Mouse (Mus musculus) cerebellum, adult 9-11 months (tissue): Measurements from ENCODE around the gene Gucy2c.

ENCODE experiments used
- DNase-seq: peaks from one replicate; pipeline ENCODE4 v3.0.0; 2022

Gucy2c gene

GRCm38 (mm10) chr6:136781377-136781986, at the start of gene Gucy2c:
Gene Gucy2c, minus strand, starts transcription at chr6:136781765.
- no peak for DNase-seq

GRCm38 (mm10) chr6:136828681-136829080, 47.1 kb upstream of the Gucy2c start:
- DNase-seq: peak; percentile 46

- DNase-seq: peak; percentile 98
Observed at GRCm38 (mm10) chr6:136827881-136828561, 46.5 kb upstream of the Gucy2c start, which contains the start of gene Wbp11. Gene Wbp11, minus strand, starts transcription at chr6:136828233.

DNA sequence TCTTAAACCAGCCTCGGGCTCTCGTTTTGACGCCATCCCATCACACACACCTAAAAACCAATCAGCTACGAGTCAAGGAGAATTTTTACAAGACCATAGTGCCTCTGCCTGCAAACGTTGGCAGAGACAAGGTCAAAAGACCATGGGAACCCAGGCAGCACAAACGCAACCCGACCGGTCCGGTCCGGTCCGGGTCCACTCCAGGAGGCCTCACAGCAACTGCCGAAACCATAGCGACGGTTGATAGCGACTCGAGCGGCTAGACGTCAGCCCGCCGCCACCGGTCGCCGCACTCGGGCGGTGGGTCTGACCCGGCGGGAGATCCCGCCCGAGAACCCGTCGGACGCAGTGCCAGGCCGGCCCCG, 45.9 kb upstream of the Gucy2c start, which contains the start of gene BC049715:
BC049715 (plus strand) TSS at position 111 of the 365 bp plus-strand sequence.
- no peak for DNase-seq

DNA sequence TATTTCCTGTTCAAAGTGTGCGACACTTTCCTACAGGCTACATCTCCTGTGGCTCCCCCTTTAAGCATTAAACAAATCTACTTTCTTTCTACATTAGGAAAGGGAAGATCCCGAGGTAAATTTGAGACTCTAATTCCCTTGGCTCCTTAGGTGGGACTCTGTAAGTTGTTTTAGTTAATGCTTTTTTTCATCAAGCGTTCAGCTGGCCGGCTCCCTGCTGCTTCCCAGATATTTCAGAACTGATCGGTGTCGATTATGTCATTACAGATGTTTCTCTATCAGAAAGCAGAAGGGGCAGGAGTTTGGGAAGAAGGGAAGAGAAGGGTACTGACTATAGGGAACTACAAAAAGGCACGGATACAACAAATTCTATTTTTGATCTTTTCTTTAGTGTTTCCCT, 45.6 kb upstream of the Gucy2c start:
- no peak for DNase-seq

DNA sequence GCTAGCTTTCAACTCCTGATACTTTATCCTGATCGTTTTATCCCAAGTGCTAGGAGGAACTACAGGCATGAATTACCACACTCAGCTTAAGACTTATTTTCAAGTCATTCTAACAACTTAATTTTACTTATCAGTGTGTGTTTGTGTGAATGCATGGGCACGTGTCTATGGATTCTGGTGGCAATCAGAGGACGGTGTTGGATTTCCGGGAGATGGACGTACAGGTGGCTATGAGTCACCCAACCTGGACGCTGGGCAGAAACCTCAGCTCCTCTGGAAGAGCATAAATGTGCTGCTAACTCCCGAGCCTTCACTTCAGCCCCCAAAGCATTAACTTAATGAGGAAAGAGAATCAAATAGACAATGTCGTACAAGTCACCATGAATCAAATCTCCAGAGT, 43.4 kb upstream of the Gucy2c start:
- DNase-seq: no peak

GRCm38 (mm10) chr6:136821086-136821485, 39.5 kb upstream of the Gucy2c start:
- DNase-seq: no peak

DNA sequence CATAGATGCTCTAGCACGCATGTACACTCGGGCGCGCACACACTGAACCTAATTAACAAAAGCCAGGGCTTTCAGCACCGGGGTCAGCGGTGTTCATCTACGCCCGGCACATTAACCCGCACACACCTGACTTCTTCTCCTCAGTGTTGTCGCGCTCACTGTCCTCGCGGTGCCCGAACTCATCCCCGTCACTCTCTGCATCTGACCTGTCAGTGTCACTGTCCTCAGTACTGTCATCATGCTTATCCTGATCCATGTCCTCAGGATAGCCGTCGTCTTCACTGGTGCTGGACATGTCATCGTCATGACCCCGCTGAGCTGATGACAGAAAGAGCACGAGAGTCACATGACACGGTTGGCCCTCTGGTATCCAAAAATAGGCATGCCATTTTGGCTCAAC, 38.8 kb upstream of the Gucy2c start:
- DNase-seq: no peak

DNA sequence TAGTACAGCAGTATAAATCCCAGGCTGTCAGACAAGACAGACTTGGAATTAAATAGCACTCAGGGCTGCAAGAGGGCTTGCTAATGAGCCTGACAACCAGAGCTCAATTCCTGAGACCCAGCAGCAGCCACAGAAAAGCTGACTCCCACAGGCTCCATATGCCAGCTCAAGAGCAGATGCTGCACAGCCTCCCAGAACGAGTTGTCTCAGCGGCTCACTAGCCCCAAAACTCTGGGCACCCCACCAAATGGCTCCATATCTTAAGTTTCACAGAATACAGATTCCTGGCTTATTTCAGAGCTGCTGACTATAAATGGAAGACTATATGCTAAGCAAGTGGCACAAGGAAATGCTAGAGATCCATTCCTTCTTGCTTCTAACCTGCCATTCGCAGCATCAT, 36.0 kb upstream of the Gucy2c start:
- no peak for DNase-seq

DNA sequence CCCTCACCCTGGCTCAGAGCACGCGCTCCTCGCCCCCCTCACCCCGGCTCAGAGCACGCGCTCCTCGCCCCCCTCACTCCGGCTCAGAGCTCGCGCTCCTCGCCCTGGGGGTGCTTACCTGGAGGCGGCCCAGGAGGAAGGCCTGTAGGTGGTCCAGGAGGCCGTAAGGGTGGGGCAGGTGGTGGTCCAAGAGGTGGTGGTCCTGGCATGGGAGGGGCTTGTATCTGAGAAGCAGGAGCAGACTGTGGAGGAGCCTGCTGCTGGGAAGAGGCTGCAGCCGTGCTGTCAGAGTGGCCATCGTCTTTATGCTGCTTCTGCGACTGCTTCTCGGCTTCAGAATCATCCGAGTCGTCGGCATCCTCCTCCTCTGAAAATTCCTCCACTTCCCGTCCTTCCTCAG, 35.3 kb upstream of the Gucy2c start:
- no peak for DNase-seq

GRCm38 (mm10) chr6:136815381-136815780, 33.8 kb upstream of the Gucy2c start:
- DNase-seq: no peak

DNA sequence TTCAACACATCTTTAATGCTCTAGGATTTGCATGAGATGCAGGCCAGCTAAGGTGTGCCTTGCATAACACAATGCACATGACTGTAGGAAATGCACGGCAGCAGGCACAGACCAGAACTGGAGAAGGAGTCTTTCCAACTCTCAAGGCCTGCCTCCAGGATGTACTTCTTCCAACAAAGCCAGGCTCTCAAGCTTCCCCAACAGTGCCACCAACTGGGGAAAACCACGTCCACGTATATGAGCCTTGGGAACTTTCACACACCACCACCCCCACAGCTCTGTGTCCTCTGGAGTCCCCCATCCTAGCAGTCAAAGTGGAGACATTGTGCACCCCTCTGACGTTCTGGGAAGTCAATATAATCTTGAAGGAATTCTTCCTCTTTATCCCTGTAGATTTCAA, 31.6 kb upstream of the Gucy2c start:
- DNase-seq: no peak

DNA sequence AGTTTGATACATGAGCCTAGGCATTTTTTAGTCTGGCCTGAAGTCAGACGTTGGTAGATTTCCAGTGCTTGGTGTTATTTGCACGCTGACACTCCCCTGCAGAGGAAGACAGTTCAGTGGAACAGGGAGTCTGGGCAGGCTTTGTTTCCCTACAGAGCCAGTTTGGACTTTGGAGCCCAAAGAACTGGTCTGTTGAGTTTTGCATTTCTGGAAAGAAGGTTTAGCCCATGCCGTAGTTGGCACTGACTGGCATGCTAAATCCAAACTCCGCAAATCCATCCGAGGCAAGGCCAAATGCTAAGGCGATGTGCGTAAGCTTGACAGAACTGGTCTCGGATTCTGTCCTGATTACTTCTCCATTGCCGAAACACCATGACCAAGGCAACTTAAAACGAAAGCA, 29.6 kb upstream of the Gucy2c start:
- no peak for DNase-seq

DNA sequence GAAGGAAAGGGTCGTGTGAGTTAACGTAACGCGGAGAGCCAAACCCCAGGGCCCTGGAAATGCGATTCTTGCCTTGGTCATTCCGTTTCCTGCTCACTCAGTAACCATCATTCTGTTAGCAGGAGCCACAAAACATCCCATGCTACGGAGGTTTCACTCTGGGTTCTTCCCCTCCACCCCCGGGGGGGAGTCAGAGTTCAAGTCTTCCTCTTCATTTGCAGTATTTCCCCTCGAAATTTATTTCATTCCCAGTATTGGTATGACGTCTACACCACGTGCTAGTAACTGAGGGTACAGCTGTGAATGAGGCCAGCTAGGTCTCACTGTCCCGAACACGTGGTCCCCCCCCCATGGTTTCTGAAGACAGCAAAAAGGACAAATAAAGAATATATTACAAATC, 28.1 kb upstream of the Gucy2c start:
- no peak for DNase-seq

DNA sequence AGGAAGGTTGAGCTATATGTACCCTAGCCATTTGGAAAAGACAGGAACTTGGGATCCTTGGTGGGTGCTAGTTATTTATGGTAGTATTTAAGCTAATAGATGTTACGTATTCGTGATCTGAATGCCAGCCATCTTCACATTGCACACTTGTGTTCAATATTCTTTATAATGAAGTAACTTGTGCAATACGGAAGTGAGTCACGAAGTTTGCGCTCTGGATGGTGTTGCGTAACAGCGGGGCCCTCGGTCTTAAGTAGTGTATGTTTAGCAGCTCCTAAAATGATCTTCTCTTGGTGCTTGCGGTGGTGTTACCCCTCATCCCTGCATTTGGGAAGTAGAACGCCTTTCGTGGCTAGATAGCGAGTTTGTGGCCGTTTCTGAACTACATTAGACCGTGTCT, 27.5 kb upstream of the Gucy2c start:
- no peak for DNase-seq

DNA sequence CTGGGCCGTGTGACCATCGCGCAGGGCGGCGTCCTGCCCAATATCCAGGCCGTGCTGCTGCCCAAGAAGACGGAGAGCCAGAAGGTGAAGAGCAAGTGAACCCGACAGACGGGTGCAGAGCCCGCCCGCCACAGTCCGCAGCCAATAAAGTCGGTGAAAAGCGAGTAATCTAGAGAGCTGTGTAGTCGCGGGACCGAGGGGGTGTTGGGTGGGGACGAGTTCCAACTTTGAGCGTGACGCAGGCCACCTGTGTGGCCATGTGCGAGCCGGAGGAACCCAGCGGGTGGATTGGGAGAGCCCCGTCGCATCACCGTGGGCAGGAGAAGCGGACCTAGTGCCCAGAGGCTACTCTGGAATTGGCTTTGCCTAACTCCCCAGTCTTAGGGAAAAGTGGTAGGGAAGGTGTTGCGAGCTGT, 27.1 kb upstream of the Gucy2c start:
- no peak for DNase-seq

GRCm38 (mm10) chr6:136808014-136808417, 26.5 kb upstream of the Gucy2c start, which contains the start of gene H2afj:
Gene H2afj, plus strand, starts transcription at chr6:136808244.
- peak; percentile 98 for DNase-seq

DNA sequence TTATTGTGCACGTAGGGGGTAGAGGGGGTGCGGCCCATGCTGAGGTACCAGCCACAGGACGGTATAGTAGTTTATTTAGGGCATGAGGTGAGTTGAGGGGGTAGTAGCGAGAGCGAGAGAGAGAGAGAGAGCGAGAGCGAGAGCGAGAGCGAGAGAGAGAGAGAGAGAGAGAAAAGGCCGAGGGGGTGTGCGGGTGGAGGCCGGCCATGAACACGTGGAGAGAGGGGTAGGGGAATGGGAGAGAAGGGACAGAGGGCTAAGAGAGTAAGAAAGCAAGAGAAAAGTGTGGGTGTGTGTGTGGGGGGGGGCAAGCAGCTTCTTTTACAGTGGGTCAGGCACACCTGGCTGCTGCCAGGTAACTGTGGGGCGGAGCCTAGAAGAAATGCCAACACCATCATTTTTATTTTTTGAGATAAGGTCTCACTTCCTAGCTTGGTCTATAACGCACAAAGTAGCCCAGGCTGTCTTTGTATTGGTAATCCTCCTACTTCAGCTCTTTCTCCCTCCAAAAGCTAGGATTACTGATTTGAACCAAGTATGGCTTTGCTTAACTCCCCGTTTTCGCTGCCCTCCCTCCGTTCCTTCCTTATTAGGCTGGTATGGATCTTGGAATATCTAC, 25.9 kb upstream of the Gucy2c start:
- no peak for DNase-seq

DNA sequence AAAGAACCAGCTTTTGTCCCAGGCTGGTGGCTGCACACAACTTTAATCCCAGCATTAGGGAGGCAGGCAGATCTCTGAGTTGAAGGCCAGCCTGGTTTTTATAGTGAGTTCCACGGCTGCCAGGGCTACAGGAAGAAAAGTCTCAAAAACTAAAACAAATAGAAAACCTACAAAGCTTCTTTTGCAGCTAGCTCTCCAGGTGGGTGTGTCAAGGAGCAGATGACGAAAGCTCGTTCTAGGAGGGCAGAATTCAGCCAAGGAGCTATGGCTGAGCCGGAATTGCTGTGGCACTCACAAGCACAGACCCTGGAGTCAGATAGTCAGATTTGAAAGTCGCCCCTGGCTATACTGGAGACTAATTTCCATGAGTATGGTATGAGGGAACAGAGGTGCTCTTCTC, 25.3 kb upstream of the Gucy2c start:
- DNase-seq: no peak

GRCm38 (mm10) chr6:136805409-136805775, 23.8 kb upstream of the Gucy2c start:
- no peak for DNase-seq

- DNase-seq: no peak
Observed at GRCm38 (mm10) chr6:136804705-136805408, 23.3 kb upstream of the Gucy2c start.

- DNase-seq: peak; percentile 95
Observed at GRCm38 (mm10) chr6:136803739-136804633, 22.4 kb upstream of the Gucy2c start, which contains the start of gene Hist4h4. Gene Hist4h4, minus strand, starts transcription at chr6:136804415.
